Mouse (Mus musculus): ENCODE measurements at regions not wholly inside any gene's neighbourhood (a gene's known extent, or its start where the extent isn't known, plus 50 kb on each side); places are given as distances from the start of the nearest gene placed in this dataset.

- ATAC-seq (replicated peaks; ENCODE audit: low FRiP score, poor library complexity, severe bottlenecking), result no peak
These were observed 170.4 kb downstream of the Rnf144a start for GRCm38 (mm10) chr12:26244701-26245100.

- ATAC-seq (replicated peaks; ENCODE audit: low FRiP score, poor library complexity, severe bottlenecking), result no peak
These were observed 187.5 kb downstream of the Rnf144a start for GRCm38 (mm10) chr12:26227557-26228020.

- ATAC-seq (replicated peaks; ENCODE audit: low FRiP score, poor library complexity, severe bottlenecking), result no peak
These were observed 188.7 kb downstream of the Rnf144a start for GRCm38 (mm10) chr12:26226363-26226762.

GRCm38 (mm10) chr12:26212447-26212846 lies 202.6 kb downstream of the Rnf144a start:
- ATAC-seq (replicated peaks; ENCODE audit: low FRiP score, poor library complexity, severe bottlenecking), result no peak

- no peak for ATAC-seq (replicated peaks; ENCODE audit: low FRiP score, poor library complexity, severe bottlenecking)
These were observed 203.6 kb downstream of the Rnf144a start for GRCm38 (mm10) chr12:26211423-26211822.

- no peak for ATAC-seq (replicated peaks; ENCODE audit: low FRiP score, poor library complexity, severe bottlenecking)
These were observed 208.3 kb downstream of the Rnf144a start for GRCm38 (mm10) chr12:26206751-26207150.

GRCm38 (mm10) chr12:26206036-26206435 lies 209.0 kb downstream of the Rnf144a start:
- ATAC-seq (replicated peaks; ENCODE audit: low FRiP score, poor library complexity, severe bottlenecking), result no peak

- ATAC-seq (replicated peaks; ENCODE audit: low FRiP score, poor library complexity, severe bottlenecking), result no peak
These were observed 223.0 kb downstream of the Rnf144a start for GRCm38 (mm10) chr12:26191982-26192576.

GRCm38 (mm10) chr12:26191268-26191981 lies 223.6 kb downstream of the Rnf144a start:
- no peak for ATAC-seq (replicated peaks; ENCODE audit: low FRiP score, poor library complexity, severe bottlenecking)

- no peak for ATAC-seq (replicated peaks; ENCODE audit: low FRiP score, poor library complexity, severe bottlenecking)
These were observed 226.1 kb downstream of the Rnf144a start for GRCm38 (mm10) chr12:26188996-26189395.

GRCm38 (mm10) chr12:26187091-26187862 lies 227.8 kb downstream of the Rnf144a start:
- no peak for ATAC-seq (replicated peaks; ENCODE audit: low FRiP score, poor library complexity, severe bottlenecking)

GRCm38 (mm10) chr12:26184701-26185460 lies 230.2 kb downstream of the Rnf144a start:
- ATAC-seq (replicated peaks; ENCODE audit: low FRiP score, poor library complexity, severe bottlenecking), result no peak

- no peak for ATAC-seq (replicated peaks; ENCODE audit: low FRiP score, poor library complexity, severe bottlenecking)
These were observed 232.0 kb downstream of the Rnf144a start for GRCm38 (mm10) chr12:26183021-26183420.

GRCm38 (mm10) chr12:26180846-26181245 lies 234.2 kb downstream of the Rnf144a start:
- no peak for ATAC-seq (replicated peaks; ENCODE audit: low FRiP score, poor library complexity, severe bottlenecking)

- no peak for ATAC-seq (replicated peaks; ENCODE audit: low FRiP score, poor library complexity, severe bottlenecking)
These were observed 238.8 kb downstream of the Rnf144a start for GRCm38 (mm10) chr12:26176231-26176662.

GRCm38 (mm10) chr12:26163416-26163815 lies 251.6 kb downstream of the Rnf144a start:
- no peak for ATAC-seq (replicated peaks; ENCODE audit: low FRiP score, poor library complexity, severe bottlenecking)

GRCm38 (mm10) chr12:26160861-26161615 lies 254.0 kb downstream of the Rnf144a start:
- no peak for ATAC-seq (replicated peaks; ENCODE audit: low FRiP score, poor library complexity, severe bottlenecking)

- no peak for ATAC-seq (replicated peaks; ENCODE audit: low FRiP score, poor library complexity, severe bottlenecking)
These were observed 262.1 kb downstream of the Rnf144a start for GRCm38 (mm10) chr12:26152992-26153391.

- ATAC-seq (replicated peaks; ENCODE audit: low FRiP score, poor library complexity, severe bottlenecking), result no peak
These were observed 268.7 kb downstream of the Rnf144a start for GRCm38 (mm10) chr12:26146336-26146735.

All from erythroid progenitor cell, adult 5-6 weeks (primary cell).